Mouse (Mus musculus): Measurements from ENCODE around the gene Drd4. TPM values are rescaled to one million over a fixed set of nuclear protein-coding genes. Genes with fewer than 3 reads are reported as not detected.

The Drd4 gene
- total and polyA plus RNA-seq, 3 experiments, result not detected

DNA sequence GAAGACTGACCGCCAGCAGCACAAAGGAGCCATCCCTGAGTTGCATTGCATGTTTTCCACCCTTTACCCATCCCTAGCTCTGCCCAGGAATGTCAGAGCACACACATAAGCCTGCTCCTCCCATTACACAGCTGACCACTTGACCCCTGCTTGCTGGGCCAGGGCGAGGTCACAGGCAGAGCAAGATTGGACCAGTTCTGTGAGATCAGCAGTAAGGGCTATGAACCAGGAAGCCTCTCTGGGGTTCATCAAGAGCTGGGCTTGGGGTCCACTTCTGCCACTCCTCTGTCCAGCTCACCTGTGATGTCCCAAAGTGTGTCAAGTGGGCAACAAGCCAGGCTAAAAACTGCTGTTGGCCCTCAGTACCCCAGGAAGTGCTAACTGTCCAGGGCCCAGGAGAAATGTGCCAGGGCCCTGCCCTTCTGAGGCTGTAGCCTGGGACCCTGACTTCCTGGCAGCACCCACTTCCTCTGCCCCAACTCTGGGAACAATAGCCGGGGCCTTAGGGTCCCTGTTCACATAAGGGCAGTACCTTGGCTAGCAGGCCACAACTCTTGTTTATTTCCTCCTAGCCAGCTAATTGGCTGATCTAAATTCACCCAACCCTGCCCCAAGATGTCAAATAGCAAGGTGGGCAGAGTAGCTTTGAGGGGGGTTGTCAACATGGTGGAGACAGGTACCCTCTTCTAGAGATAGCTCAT lies 46.1 kb downstream of the Drd4 start:
- Histone ChIP-seq H3K9ac (ENCODE audit: control insufficient read depth, low read depth, low read length, poor library complexity, severe bottlenecking) (no peak overlapping the region), H3K27me3 (ENCODE audit: control insufficient read depth in 1 of 2, insufficient read depth in 2 of 2, low read length in 2 of 2) (no peaks in the 10 kb centered on the region; a peak in 1 of 4 replicates), H3K4me1 (ENCODE audit: control insufficient read depth in 1 of 2, insufficient read depth in 2 of 2, low read length in 2 of 2) (no peaks in the 10 kb centered on the region), H3K27ac (ENCODE audit: control insufficient read depth, low read depth, low read length) (no peak overlapping the region), H3K36me3 (ENCODE audit: control insufficient read depth in 1 of 2, insufficient read depth in 2 of 2, low read length in 2 of 2) (no peaks in the 10 kb centered on the region), H3K9me3 (replicated peaks; ENCODE audit: insufficient read depth, low read length) (no peaks in the 10 kb centered on the region), H3K79me2 (ENCODE audit: control insufficient read depth, insufficient read depth, low read length, poor library complexity) (no peaks in the 10 kb centered on the region), H3K4me3 (ENCODE audit: control insufficient read depth in 1 of 2, insufficient read depth in 1 of 2, low read depth in 2 of 2, low read length in 2 of 2) (no peak overlapping the region)
- DNase-seq (ENCODE audit: low read depth, low spot score), result no peak
- TF ChIP-seq CHD2 (IDR thresholded peaks at IDR 0.05; ENCODE audit: low read length) (no peak), ZC3H11A (IDR thresholded peaks at IDR 0.05; ENCODE audit: low read depth, low read length) (no peak), TAL1 (IDR thresholded peaks at IDR 0.05; ENCODE audit: low read length) (no peak), UBTF (IDR thresholded peaks at IDR 0.05; ENCODE audit: borderline replicate concordance, insufficient read depth, low read depth, low read length) (no peak), E2F4 (IDR thresholded peaks at IDR 0.05; ENCODE audit: borderline replicate concordance, low read depth, low read length) (no peak), JUND (IDR thresholded peaks at IDR 0.05; ENCODE audit: low read depth, low read length) (no peak), NRF1 (IDR thresholded peaks at IDR 0.05; ENCODE audit: insufficient read depth, low read depth, low read length, poor library complexity, severe bottlenecking) (no peak), CTCF (IDR thresholded peaks at IDR 0.05 in 2 of 3, conservative IDR thresholded peaks at IDR 0.05 in 1 of 3; ENCODE audit: control insufficient read depth in 1 of 3, insufficient read depth in 1 of 3, low read depth in 2 of 3, low read length in 3 of 3, poor library complexity in 1 of 3, severe bottlenecking in 1 of 3) (no peak), ZKSCAN1 (IDR thresholded peaks at IDR 0.05; ENCODE audit: low read depth, low read length) (no peak), GABPA (IDR thresholded peaks at IDR 0.05; ENCODE audit: low read depth, low read length) (no peak), ZMIZ1 (IDR thresholded peaks at IDR 0.05; ENCODE audit: low read depth, low read length) (no peak)

DNA sequence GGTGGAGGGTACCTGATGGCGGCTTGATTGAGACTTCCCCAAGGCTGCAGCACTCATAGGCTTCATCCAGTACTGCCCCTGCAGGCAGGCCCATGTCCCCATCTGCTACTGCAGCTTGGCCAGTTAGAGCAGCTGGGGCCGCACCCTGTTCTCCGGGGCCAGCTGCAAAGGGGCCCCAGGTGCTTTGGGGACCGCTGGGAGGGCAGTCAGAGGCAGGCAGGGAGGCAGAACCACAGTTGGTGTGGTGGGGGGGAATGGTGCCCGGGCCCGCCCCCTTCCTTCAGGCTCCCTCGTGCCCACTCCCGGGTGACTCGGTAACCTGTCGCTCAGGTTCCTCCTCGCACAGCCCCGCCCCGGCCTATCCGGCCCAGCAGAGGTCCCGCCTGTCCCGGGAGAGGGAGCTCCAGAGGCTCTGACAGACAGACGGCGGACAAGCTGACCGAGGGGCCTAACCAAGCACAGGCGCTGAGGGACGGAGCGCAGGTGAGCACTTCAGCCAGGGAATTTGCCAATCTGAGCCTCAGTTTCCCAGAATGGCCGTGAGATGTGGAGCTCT lies 46.8 kb downstream of the Drd4 start, which contains the start of gene Eps8l2:
Gene Eps8l2 (plus strand): TSS at position 305 of the 556 bp plus-strand sequence.
- no peaks in the 10 kb centered on the region for H3K9me3 ChIP-seq (replicated peaks; ENCODE audit: insufficient read depth, low read length)
- no peaks in the 10 kb centered on the region for H3K36me3 ChIP-seq (ENCODE audit: control insufficient read depth in 1 of 2, insufficient read depth in 2 of 2, low read length in 2 of 2)
- no peak for TF ChIP-seq MAX (IDR thresholded peaks at IDR 0.05; ENCODE audit: low read length)
- no peak for TF ChIP-seq E2F4 (IDR thresholded peaks at IDR 0.05; ENCODE audit: borderline replicate concordance, low read depth, low read length)
- TF ChIP-seq KAT2A (conservative IDR thresholded peaks at IDR 0.05; ENCODE audit: low read depth, low read length), result no peak
- TF ChIP-seq GATA1 (IDR thresholded peaks at IDR 0.05; ENCODE audit: low read depth, low read length), result no peak
- TF ChIP-seq CHD2 (IDR thresholded peaks at IDR 0.05; ENCODE audit: low read length), result no peak
- TF ChIP-seq BHLHE40 (IDR thresholded peaks at IDR 0.05; ENCODE audit: borderline replicate concordance, low read depth, low read length), result no peak
- no peak for TF ChIP-seq TBP (IDR thresholded peaks at IDR 0.05; ENCODE audit: low read depth, low read length)
- no peak for TF ChIP-seq GABPA (IDR thresholded peaks at IDR 0.05; ENCODE audit: low read depth, low read length)
- no peak for TF ChIP-seq RAD21 (IDR thresholded peaks at IDR 0.05; ENCODE audit: low read depth, low read length)
- no peak for TF ChIP-seq CTCF (IDR thresholded peaks at IDR 0.05 in 2 of 3, conservative IDR thresholded peaks at IDR 0.05 in 1 of 3; ENCODE audit: control insufficient read depth in 1 of 3, insufficient read depth in 1 of 3, low read depth in 2 of 3, low read length in 3 of 3, poor library complexity in 1 of 3, severe bottlenecking in 1 of 3)
- peaks cover 0 to 4% of the 10 kb centered on the region in 2 experiments; a peak in 2 of 4 replicates for H3K27me3 ChIP-seq (ENCODE audit: control insufficient read depth in 1 of 2, insufficient read depth in 2 of 2, low read length in 2 of 2)
- DNase-seq (ENCODE audit: low read depth, low spot score), result no peak
- no peak within 1 kb of the TSS for H3K4me3 ChIP-seq (ENCODE audit: control insufficient read depth in 1 of 2, insufficient read depth in 1 of 2, low read depth in 2 of 2, low read length in 2 of 2)
- no peaks in the 10 kb centered on the region for H3K4me1 ChIP-seq (ENCODE audit: control insufficient read depth in 1 of 2, insufficient read depth in 2 of 2, low read length in 2 of 2)
- no peak within 1 kb of the TSS for H3K9ac ChIP-seq (ENCODE audit: control insufficient read depth, low read depth, low read length, poor library complexity, severe bottlenecking)
- H3K79me2 ChIP-seq (ENCODE audit: control insufficient read depth, insufficient read depth, low read length, poor library complexity), result no peaks in the 10 kb centered on the region
- H3K27ac ChIP-seq (ENCODE audit: control insufficient read depth, low read depth, low read length), result no peak within 1 kb of the TSS
